Mouse (Mus musculus) macrophage (primary cell): ENCODE measurements around the gene Daglb. TPM values are rescaled to one million over a fixed set of nuclear protein-coding genes. Genes with fewer than 3 reads are reported as not detected.
A peak's percentile ranks its signal among the peaks of the same experiment; 100 is the strongest.

Experiments used
- H3K27ac ChIP-seq: fragments of 350-480 bp; formaldehyde crosslinking; 2 replicates; pipeline ENCODE4 v1.9.0; 2021
- H3K36me3 ChIP-seq: fragments of 350-480 bp; formaldehyde crosslinking; 2 replicates; pipeline ENCODE4 v1.9.0; 2021; ENCODE audit errors: inconsistent target
- H3K4me3 ChIP-seq: fragments of 350-480 bp; formaldehyde crosslinking; 2 replicates; pipeline ENCODE4 v1.9.0; 2021; ENCODE audit errors: inconsistent target
- H3K79me2 ChIP-seq: fragments of 350-480 bp; formaldehyde crosslinking; 2 replicates; pipeline ENCODE4 v1.9.0; 2021; ENCODE audit errors: inconsistent target
- WGBS: methylation state at CpG from one replicate; pipeline ENCODE4 v1.1.7; 2026; ENCODE audit warnings: inconsistent platforms; ENCODE audit not compliant: missing documents; 5-methylcytosine and 5-hydroxymethylcytosine counted together
- polyA plus RNA-seq: library from polyadenylated mRNA; stranded (reverse); fragments of 250-400 nt; gene quantifications from 3 replicates; pipeline ENCODE4 v1.2.4, GENCODE M21; 2018; ENCODE audit warnings: inconsistent platforms

Daglb gene
- polyA plus RNA-seq, 1 experiment from 2014 or later: 30.0 TPM

- H3K4me3 ChIP-seq: no peak overlapping the region
- peaks cover 31% of the 10 kb centered on the region for H3K36me3 ChIP-seq
- 16% methylated on average over 15 of the region's 15 CpGs for WGBS
- peak overlapping the region; percentile 86 for H3K27ac ChIP-seq
- H3K79me2 ChIP-seq: peaks cover 64% of the 10 kb centered on the region
Observed at GRCm38 (mm10) chr5:143470421-143471164, 6.2 kb downstream of the Daglb start.

- no peak overlapping the region for H3K4me3 ChIP-seq
- H3K36me3 ChIP-seq: peaks cover 31% of the 10 kb centered on the region
- peaks cover 58% of the 10 kb centered on the region; the same call in 1 of the 2 replicates for H3K79me2 ChIP-seq
- WGBS: 14% methylated on average over 3 of the region's 3 CpGs
- H3K27ac ChIP-seq: peak overlapping the region; percentile 86
Observed at GRCm38 (mm10) chr5:143471165-143471546, 6.8 kb downstream of the Daglb start.

DNA sequence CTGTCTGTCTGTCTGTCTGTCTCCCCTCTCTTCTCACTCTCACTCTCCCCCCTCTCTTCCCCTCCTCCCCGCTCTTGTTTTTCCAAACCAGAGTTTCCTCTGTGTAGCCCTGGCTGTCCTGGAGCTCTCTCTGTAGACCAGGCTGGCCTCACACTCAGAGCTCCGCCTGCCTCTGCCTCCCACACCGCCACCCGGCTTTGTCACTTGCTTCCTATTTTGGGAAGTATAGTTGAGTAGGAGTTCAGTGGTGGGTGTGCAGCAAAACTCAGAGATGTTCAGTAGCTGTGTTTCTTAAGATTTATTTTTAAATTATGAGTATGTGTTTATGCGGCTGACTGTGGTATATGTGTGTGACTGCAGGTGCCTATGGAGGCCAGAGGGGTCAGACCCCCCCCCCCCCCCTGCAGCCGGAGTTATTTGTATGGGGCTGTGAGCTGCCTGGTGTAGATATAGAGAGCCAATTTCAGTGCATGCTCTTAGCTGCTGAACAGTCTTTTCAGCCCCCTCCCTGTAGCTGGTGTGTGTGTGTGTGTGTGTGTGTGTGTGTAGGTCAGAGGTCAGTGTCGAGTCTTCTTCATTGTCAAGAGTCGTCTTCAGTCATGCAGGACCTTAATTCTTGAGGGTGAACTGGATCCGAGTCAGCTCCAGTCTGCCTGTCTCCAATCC, 7.7 kb downstream of the Daglb start:
- Histone ChIP-seq H3K4me3 (no peak overlapping the region), H3K27ac (peak overlapping the region; percentile 86), H3K79me2 (peaks cover 49% of the 10 kb centered on the region; the same call in 1 of the 2 replicates), H3K36me3 (peaks cover 33% of the 10 kb centered on the region)
- 67% methylated on average over 9 of the region's 9 CpGs for WGBS

DNA sequence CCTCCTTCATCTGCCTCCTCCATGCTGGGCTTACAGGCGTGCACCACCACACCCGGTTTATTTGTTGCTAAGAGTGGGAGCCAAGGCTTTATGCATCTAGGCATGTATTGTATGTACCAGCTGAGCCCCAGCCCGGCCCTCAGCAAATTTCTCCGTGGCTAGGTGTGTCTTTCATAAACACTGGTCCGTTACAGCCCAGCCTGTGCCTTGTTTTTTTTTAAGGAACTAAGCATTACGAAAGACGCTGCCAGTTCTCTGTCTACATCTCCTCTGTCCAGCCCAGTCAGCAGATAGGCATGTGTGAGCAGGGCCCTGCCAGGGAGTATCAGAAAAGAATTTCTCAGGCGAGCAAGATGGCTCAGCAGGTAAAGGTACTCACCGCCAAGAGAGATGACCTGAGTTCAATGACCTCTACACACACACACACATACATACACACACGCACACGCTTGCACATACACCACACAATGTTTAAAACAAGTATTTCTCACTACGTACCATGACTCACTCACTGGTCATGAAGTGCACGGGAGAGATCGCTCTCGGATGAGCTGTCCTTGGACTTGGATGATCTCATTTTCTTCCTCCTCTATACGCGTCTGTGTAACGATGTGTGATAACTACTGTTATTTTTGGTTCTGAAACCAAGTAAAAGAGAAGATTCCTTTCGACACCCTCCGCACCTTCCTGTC, 10.9 kb downstream of the Daglb start:
- Histone ChIP-seq H3K79me2 (peaks cover 21% of the 10 kb centered on the region; the same call in 1 of the 2 replicates), H3K27ac (peak overlapping the region; percentile 79), H3K4me3 (no peak overlapping the region), H3K36me3 (peaks cover 40% of the 10 kb centered on the region)
- WGBS: 28% methylated on average over 19 of the region's 20 CpGs

DNA sequence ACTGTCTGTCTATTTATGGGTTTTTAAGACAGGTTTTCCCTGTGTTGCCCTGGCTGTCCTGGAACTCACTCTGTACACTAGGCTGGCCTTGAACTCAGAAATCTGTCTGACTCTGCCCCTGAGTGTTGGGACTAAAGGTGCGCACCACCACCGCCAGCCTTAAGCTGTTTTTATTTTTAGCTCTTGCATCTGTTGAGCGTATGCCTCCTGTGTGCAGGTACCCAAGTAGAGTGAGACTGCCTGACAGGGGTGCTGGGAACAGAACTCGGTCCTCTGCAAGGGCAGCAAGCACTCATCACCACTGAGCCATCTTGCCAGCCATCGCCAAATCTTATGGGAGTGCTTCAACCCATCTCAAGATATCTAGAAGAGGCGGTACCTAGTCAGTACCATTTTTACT, 11.6 kb downstream of the Daglb start:
- Histone ChIP-seq H3K4me3 (no peak overlapping the region), H3K79me2 (peaks cover 21% of the 10 kb centered on the region; the same call in 1 of the 2 replicates), H3K27ac (peak overlapping the region; percentile 79), H3K36me3 (peaks cover 44% of the 10 kb centered on the region)
- WGBS: 95% methylated on average over 6 of the region's 6 CpGs

- Histone ChIP-seq H3K79me2 (peaks cover 8% of the 10 kb centered on the region; the same call in 1 of the 2 replicates), H3K36me3 (peaks cover 61% of the 10 kb centered on the region), H3K27ac (no peak overlapping the region), H3K4me3 (no peak overlapping the region)
- 100% methylated on average over 3 of the region's 3 CpGs for WGBS
Observed at GRCm38 (mm10) chr5:143477901-143478300, 13.5 kb downstream of the Daglb start.

DNA sequence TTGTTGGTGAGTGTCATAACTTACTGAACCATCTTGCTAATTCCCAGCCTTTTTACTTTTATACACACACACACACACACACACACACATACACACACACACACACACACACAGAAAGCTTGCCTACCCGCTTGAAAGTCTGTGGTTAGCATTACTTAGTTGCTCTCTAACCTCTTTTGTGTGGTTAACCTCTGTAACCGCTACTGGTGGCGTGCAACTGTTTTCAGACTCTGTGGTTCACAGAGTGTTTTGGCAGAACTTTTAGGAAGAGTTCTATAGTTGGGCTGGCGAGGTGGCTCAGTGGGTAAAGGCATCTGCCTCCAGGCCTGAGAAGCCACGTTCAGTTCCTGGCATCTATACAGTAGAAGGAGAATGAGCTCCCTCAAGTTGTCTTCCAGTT, 20.6 kb downstream of the Daglb start:
- Histone ChIP-seq H3K4me3 (no peak overlapping the region), H3K36me3 (peaks cover 60% of the 10 kb centered on the region), H3K27ac (no peak overlapping the region), H3K79me2 (no peaks in the 10 kb centered on the region)
- WGBS: 36% methylated on average over 5 of the region's 5 CpGs

- Histone ChIP-seq H3K27ac (no peak overlapping the region), H3K36me3 (peaks cover 56% of the 10 kb centered on the region), H3K4me3 (no peak overlapping the region), H3K79me2 (no peaks in the 10 kb centered on the region)
- WGBS: 76% methylated on average over 10 of the region's 10 CpGs
Observed at GRCm38 (mm10) chr5:143487193-143487592, 22.8 kb downstream of the Daglb start.

- WGBS: 70% methylated on average over 5 of the region's 5 CpGs
- peaks cover 51% of the 10 kb centered on the region for H3K36me3 ChIP-seq
Observed at GRCm38 (mm10) chr5:143487998-143488397, 23.6 kb downstream of the Daglb start.

GRCm38 (mm10) chr5:143489749-143490342, 25.5 kb downstream of the Daglb start:
- WGBS: 49% methylated on average over 14 of the region's 14 CpGs
- no peaks in the 10 kb centered on the region for H3K79me2 ChIP-seq
- H3K36me3 ChIP-seq: peaks cover 53% of the 10 kb centered on the region
- 0 out of 2 replicates have a peak overlapping the region, but pooled peaks have one; percentile 1 for H3K27ac ChIP-seq
- no peak overlapping the region for H3K4me3 ChIP-seq

More at GRCm38 (mm10) chr5:143487998-143488397, 23.6 kb downstream of the Daglb start:
- H3K79me2 ChIP-seq: no peaks in the 10 kb centered on the region
- H3K4me3 ChIP-seq: no peak overlapping the region
- H3K27ac ChIP-seq: no peak overlapping the region

GRCm38 (mm10) chr5:143491736-143492135, 27.4 kb downstream of the Daglb start:
- H3K27ac ChIP-seq: no peak overlapping the region
- H3K36me3 ChIP-seq: peaks cover 60% of the 10 kb centered on the region
- H3K79me2 ChIP-seq: no peaks in the 10 kb centered on the region
- no peak overlapping the region for H3K4me3 ChIP-seq
- WGBS: 85% methylated on average over 4 of the region's 4 CpGs

DNA sequence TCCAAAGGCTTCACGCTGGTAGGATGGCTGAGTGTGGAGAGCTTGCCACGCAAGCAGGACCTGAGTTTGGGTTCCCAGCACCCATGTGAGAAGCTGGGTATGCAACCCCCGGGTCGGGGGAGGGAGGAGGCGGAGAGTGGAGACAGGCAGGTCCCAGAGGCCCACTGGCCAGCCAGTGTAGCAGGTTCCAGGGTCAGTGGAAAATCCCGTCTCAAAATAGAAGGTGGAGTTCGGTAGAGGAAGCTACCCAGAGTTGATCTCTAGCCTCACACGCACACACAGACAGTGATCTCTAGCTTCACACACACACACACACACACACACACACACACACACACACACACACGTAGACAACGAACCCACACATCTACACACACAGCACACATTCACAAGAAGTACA, 28.8 kb downstream of the Daglb start:
- 82% methylated on average over 9 of the region's 10 CpGs for WGBS
- peaks cover 67% of the 10 kb centered on the region for H3K36me3 ChIP-seq
- no peak overlapping the region for H3K4me3 ChIP-seq
- no peaks in the 10 kb centered on the region for H3K79me2 ChIP-seq
- no peak overlapping the region for H3K27ac ChIP-seq

- no peaks in the 10 kb centered on the region for H3K79me2 ChIP-seq
- 100% methylated on average over 6 of the region's 6 CpGs for WGBS
- H3K36me3 ChIP-seq: peaks cover 66% of the 10 kb centered on the region
- no peak overlapping the region for H3K4me3 ChIP-seq
- no peak overlapping the region for H3K27ac ChIP-seq
Observed at GRCm38 (mm10) chr5:143495708-143496107, 31.3 kb downstream of the Daglb start.

DNA sequence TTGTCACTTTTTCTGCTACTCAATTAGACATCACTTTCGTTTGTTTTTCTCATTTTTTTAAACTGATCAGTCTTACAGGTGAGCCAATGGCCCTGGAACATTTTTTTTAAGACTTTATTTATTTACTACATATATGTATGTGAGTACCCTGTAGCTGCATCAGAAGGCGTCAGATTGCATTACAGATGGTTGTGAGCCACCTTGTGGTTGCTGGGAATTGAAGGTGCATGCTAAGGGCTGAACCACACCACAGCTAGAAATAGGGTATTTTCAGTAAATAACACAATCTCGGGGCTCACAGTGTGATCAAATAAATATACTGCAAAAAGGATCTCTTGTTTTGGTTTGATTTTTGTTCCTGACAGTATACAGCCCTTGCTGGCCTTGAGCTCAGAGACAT, 33.1 kb downstream of the Daglb start:
- H3K27ac ChIP-seq: no peak overlapping the region
- H3K4me3 ChIP-seq: no peak overlapping the region
- WGBS: 87% methylated on average over 3 of the region's 3 CpGs
- no peaks in the 10 kb centered on the region for H3K79me2 ChIP-seq
- H3K36me3 ChIP-seq: peaks cover 70% of the 10 kb centered on the region
